Mouse (Mus musculus): ENCODE measurements around the gene Mylk3. TPM values are rescaled to one million over a fixed set of nuclear protein-coding genes. Genes with fewer than 3 reads are reported as not detected.

Gene Mylk3
- polyA plus RNA-seq, 1 experiment from 2014 or later = 0.13 TPM

DNA sequence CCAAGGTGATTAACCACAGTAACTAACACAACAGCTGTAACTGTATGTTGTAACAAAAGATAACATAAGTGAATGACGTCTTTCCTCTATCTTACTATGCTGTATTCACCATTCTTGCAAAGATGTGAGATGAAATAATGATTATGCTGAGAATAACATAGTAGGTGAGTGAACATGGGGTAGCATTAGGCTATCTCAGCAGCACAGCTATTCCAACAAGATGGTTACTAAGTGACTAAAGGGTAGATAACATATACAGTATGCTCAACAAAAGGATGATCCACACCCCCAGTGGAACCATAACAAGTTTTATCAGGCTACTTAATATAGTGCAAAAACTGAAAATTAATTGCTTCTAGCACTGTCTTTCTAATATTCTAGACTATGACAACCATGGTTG is 99.3 kb downstream of the Mylk3 start:
- H3K4me2 ChIP-seq (replicated peaks; ENCODE audit: low read depth) = no peak overlapping the region
- no peak for ATAC-seq (ENCODE audit: low FRiP score, low TSS enrichment)
- no peak overlapping the region for H3K27ac ChIP-seq (replicated peaks)
- no peaks in the 10 kb centered on the region for H3K9me3 ChIP-seq (ENCODE audit: control insufficient read depth, low read length)
- no peak overlapping the region for H3K4me3 ChIP-seq (ENCODE audit: low read depth, low read length)
- no peaks in the 10 kb centered on the region for H3K4me1 ChIP-seq (replicated peaks; ENCODE audit: control insufficient read depth, insufficient read depth)
- no peak for DNase-seq (ENCODE audit: low spot score)
- no peak overlapping the region for H3K9ac ChIP-seq (ENCODE audit: low read length)
- no peak for TF ChIP-seq CTCF (IDR thresholded peaks at IDR 0.05; ENCODE audit: low read depth)
- TF ChIP-seq EP300 (optimal IDR thresholded peaks at IDR 0.05) = no peak
- 88% methylated on average over 1 of the region's 1 CpGs for WGBS
- H3K27me3 ChIP-seq (ENCODE audit: control insufficient read depth, insufficient read depth, low read length) = no peaks in the 10 kb centered on the region
- peaks cover 18% of the 10 kb centered on the region for H3K36me3 ChIP-seq (ENCODE audit: control insufficient read depth, insufficient read depth, low read length)

Other genes with a start within 250 kb of the Mylk3 start
- 0.05 TPM in 1 of 2 replicates, not detected in the other for gene Cks1brt, start 234.4 kb downstream of the Mylk3 start, polyA plus RNA-seq (2015; fragmentation: Nextera tagmentation; extraction: Ambion mirVana)
- gene Olfr371, start 160.4 kb downstream of the Mylk3 start, polyA plus RNA-seq (2015; fragmentation: Nextera tagmentation; extraction: Ambion mirVana) = not detected in 2 replicates
- 36.1 and 39.5 TPM in 2 replicates for gene Orc6, start 86.7 kb downstream of the Mylk3 start, polyA plus RNA-seq (2015; fragmentation: Nextera tagmentation; extraction: Ambion mirVana)
- 75.9 and 78.0 TPM in 2 replicates for gene Vps35, start 86.5 kb downstream of the Mylk3 start, polyA plus RNA-seq (2015; fragmentation: Nextera tagmentation; extraction: Ambion mirVana)
- 24.9 and 29.0 TPM in 2 replicates for gene 4921524J17Rik, start 46.5 kb upstream of the Mylk3 start, polyA plus RNA-seq (2015; fragmentation: Nextera tagmentation; extraction: Ambion mirVana)
- gene Gpt2, start 106.2 kb upstream of the Mylk3 start, polyA plus RNA-seq (2015; fragmentation: Nextera tagmentation; extraction: Ambion mirVana) = 32.7 and 37.6 TPM in 2 replicates
- 90.4 and 98.1 TPM in 2 replicates for gene Dnaja2, start 169.0 kb upstream of the Mylk3 start, polyA plus RNA-seq (2015; fragmentation: Nextera tagmentation; extraction: Ambion mirVana)

Data from stomach, postnatal 0 days (tissue).